Mouse (Mus musculus): ENCODE measurements around the gene Crtc3. TPM values are rescaled to one million over a fixed set of nuclear protein-coding genes. Genes with fewer than 3 reads are reported as not detected.
A peak's percentile ranks its signal among the peaks of the same experiment; 100 is the strongest.

Crtc3 gene
- total and polyA plus RNA-seq, 3 experiments: 4.2 to 15.8 TPM; not detected in 1

DNA sequence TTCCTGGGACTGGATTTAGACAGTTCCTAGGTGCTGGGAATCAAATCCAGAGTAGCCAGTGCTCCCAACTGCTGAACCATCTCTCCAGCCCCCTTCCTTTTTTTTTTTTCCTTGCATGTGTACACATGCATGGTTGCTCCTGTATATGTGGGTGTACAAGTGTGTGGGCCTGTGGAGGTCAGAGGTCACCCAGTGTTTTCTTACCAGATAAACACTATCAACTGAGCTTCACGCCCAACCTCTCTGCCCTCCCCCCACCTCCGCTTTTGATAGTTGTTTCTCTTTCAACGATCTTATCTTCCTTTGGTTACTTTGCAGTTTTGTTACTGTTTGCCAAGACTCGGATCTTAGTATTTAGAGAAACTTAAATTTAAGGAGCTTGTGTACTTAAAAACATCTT is 8.2 kb upstream of the Crtc3 start:
- TF ChIP-seq TAL1 (IDR thresholded peaks at IDR 0.05; ENCODE audit: low read length) (0 out of 2 replicates have a peak, but pooled peaks have one; percentile 6), RAD21 (IDR thresholded peaks at IDR 0.05; ENCODE audit: low read depth, low read length) (no peak), RCOR1 (IDR thresholded peaks at IDR 0.05; ENCODE audit: low read depth, low read length) (peak; percentile 63; the same call in 1 of the 2 replicates), NELFE (IDR thresholded peaks at IDR 0.05; ENCODE audit: low read depth, low read length) (no peak), MEF2A (IDR thresholded peaks at IDR 0.05; ENCODE audit: extremely low read depth, insufficient replicate concordance, low read depth, low read length, poor library complexity, severe bottlenecking) (peak; percentile 14; the same call in 1 of the 2 replicates), MYC (IDR thresholded peaks at IDR 0.05; ENCODE audit: low read depth, low read length) (no peak), MAZ (IDR thresholded peaks at IDR 0.05; ENCODE audit: low read depth, low read length) (peak; percentile 45; the same call in 1 of the 2 replicates), HCFC1 (IDR thresholded peaks at IDR 0.05; ENCODE audit: low read depth, low read length) (no peak), CHD2 (IDR thresholded peaks at IDR 0.05; ENCODE audit: low read length) (peak; percentile 60; the same call in 1 of the 2 replicates), ZC3H11A (IDR thresholded peaks at IDR 0.05; ENCODE audit: low read depth, low read length) (no peak), BHLHE40 (IDR thresholded peaks at IDR 0.05; ENCODE audit: borderline replicate concordance, low read depth, low read length) (0 out of 2 replicates have a peak, but pooled peaks have one; percentile 28), GABPA (IDR thresholded peaks at IDR 0.05; ENCODE audit: low read depth, low read length) (0 out of 2 replicates have a peak, but pooled peaks have one; percentile 13), ZKSCAN1 (IDR thresholded peaks at IDR 0.05; ENCODE audit: low read depth, low read length) (no peak), ZMIZ1 (IDR thresholded peaks at IDR 0.05; ENCODE audit: low read depth, low read length) (no peak), MXI1 (IDR thresholded peaks at IDR 0.05; ENCODE audit: low read depth, low read length) (peak; percentile 48), EP300 (IDR thresholded peaks at IDR 0.05; ENCODE audit: low read depth in 1 of 2, low read length in 2 of 2) (peak; percentile 85 to 89), ETS1 (IDR thresholded peaks at IDR 0.05; ENCODE audit: low read depth, low read length) (peak; percentile 84), GATA1 (IDR thresholded peaks at IDR 0.05; ENCODE audit: low read depth, low read length) (peak; percentile 88), MAFK (IDR thresholded peaks at IDR 0.05; ENCODE audit: borderline replicate concordance, low read depth, low read length) (peak; percentile 31; the same call in 1 of the 2 replicates), MYB (IDR thresholded peaks at IDR 0.05; ENCODE audit: low read depth, low read length) (peak; percentile 63; the same call in 1 of the 2 replicates), POLR2A (IDR thresholded peaks at IDR 0.05; ENCODE audit: control insufficient read depth in 1 of 2, insufficient read depth in 1 of 2, low read depth in 1 of 2, low read length in 2 of 2, poor library complexity in 1 of 2) (no peak), SIN3A (IDR thresholded peaks at IDR 0.05; ENCODE audit: low read length) (peak; percentile 79), ZNF384 (IDR thresholded peaks at IDR 0.05; ENCODE audit: low read depth, low read length) (peak; percentile 62; the same call in 1 of the 2 replicates), E2F4 (IDR thresholded peaks at IDR 0.05; ENCODE audit: borderline replicate concordance, low read depth, low read length) (no peak), TCF12 (IDR thresholded peaks at IDR 0.05; ENCODE audit: low read depth, low read length) (peak; percentile 87)
- H3K27me3 ChIP-seq (ENCODE audit: control insufficient read depth in 1 of 2, insufficient read depth in 2 of 2, low read length in 2 of 2): no peaks in the 10 kb centered on the region
- H3K27ac ChIP-seq (ENCODE audit: control insufficient read depth, low read depth, low read length): peak overlapping the region; percentile 72
- H3K4me3 ChIP-seq (ENCODE audit: control insufficient read depth in 1 of 2, insufficient read depth in 1 of 2, low read depth in 2 of 2, low read length in 2 of 2): peak overlapping the region; percentile 4 to 30; a peak in 2 of 4 replicates
- no peaks in the 10 kb centered on the region for H3K9me3 ChIP-seq (replicated peaks; ENCODE audit: insufficient read depth, low read length)
- DNase-seq (ENCODE audit: low read depth, low spot score): peak; percentile 65
- H3K79me2 ChIP-seq (ENCODE audit: control insufficient read depth, insufficient read depth, low read length, poor library complexity): no peaks in the 10 kb centered on the region
- peaks cover 15 to 46% of the 10 kb centered on the region in 2 experiments for H3K4me1 ChIP-seq (ENCODE audit: control insufficient read depth in 1 of 2, insufficient read depth in 2 of 2, low read length in 2 of 2)
- peaks cover 0 to 34% of the 10 kb centered on the region in 2 experiments; a peak in 2 of 4 replicates for H3K36me3 ChIP-seq (ENCODE audit: control insufficient read depth in 1 of 2, insufficient read depth in 2 of 2, low read length in 2 of 2)
- H3K9ac ChIP-seq (ENCODE audit: control insufficient read depth, low read depth, low read length, poor library complexity, severe bottlenecking): peak overlapping the region; percentile 17; the same call in 1 of the 2 replicates
